Mouse (Mus musculus): ENCODE measurements at regions not wholly inside any gene's neighbourhood (a gene's known extent, or its start where the extent isn't known, plus 50 kb on each side); places are given as distances from the start of the nearest gene placed in this dataset.
A peak's percentile ranks its signal among the peaks of the same experiment; 100 is the strongest.

GRCm38 (mm10) chr17:80875352-80876044 lies 68.9 kb upstream of the Tmem178 start:
- DNase-seq (ENCODE audit: low spot score) (peak; percentile 16), ATAC-seq (ENCODE audit: insufficient read depth, low FRiP score, low TSS enrichment) (no peak)
- H3K27ac ChIP-seq (ENCODE audit: low read depth, low read length): no peak overlapping the region
- H3K4me3 ChIP-seq (ENCODE audit: low read depth, low read length): no peak overlapping the region
- H3K9me3 ChIP-seq (ENCODE audit: control insufficient read depth, low read length): no peaks in the 10 kb centered on the region
- H3K4me1 ChIP-seq (ENCODE audit: control insufficient read depth, insufficient read depth, low read length): no peaks in the 10 kb centered on the region
- H3K4me2 ChIP-seq (ENCODE audit: low read depth): no peak overlapping the region
- H3K9ac ChIP-seq (ENCODE audit: low read length): no peak overlapping the region
- H3K27me3 ChIP-seq (ENCODE audit: control insufficient read depth, insufficient read depth, low read length): no peaks in the 10 kb centered on the region
- WGBS: 49% methylated on average over 7 of the region's 7 CpGs
- no peaks in the 10 kb centered on the region for H3K36me3 ChIP-seq (ENCODE audit: control insufficient read depth, insufficient read depth, low read length)

GRCm38 (mm10) chr17:80870965-80871364 lies 73.5 kb upstream of the Tmem178 start:
- H3K27me3 ChIP-seq (ENCODE audit: control insufficient read depth, insufficient read depth, low read length): no peaks in the 10 kb centered on the region
- ATAC-seq (ENCODE audit: insufficient read depth, low FRiP score, low TSS enrichment) (no peak), DNase-seq (ENCODE audit: low spot score) (no peak)
- 85% methylated on average over 4 of the region's 4 CpGs for WGBS
- H3K9me3 ChIP-seq (ENCODE audit: control insufficient read depth, low read length): no peaks in the 10 kb centered on the region
- no peak overlapping the region for H3K4me2 ChIP-seq (ENCODE audit: low read depth)
- no peak overlapping the region for H3K4me3 ChIP-seq (ENCODE audit: low read depth, low read length)
- H3K4me1 ChIP-seq (ENCODE audit: control insufficient read depth, insufficient read depth, low read length): no peaks in the 10 kb centered on the region
- H3K36me3 ChIP-seq (ENCODE audit: control insufficient read depth, insufficient read depth, low read length): no peaks in the 10 kb centered on the region
- H3K27ac ChIP-seq (ENCODE audit: low read depth, low read length): no peak overlapping the region
- H3K9ac ChIP-seq (ENCODE audit: low read length): no peak overlapping the region

- Histone ChIP-seq H3K9ac (ENCODE audit: low read length) (no peak overlapping the region), H3K27me3 (ENCODE audit: control insufficient read depth, insufficient read depth, low read length) (no peaks in the 10 kb centered on the region), H3K4me2 (ENCODE audit: low read depth) (no peak overlapping the region), H3K4me3 (ENCODE audit: low read depth, low read length) (no peak overlapping the region), H3K36me3 (ENCODE audit: control insufficient read depth, insufficient read depth, low read length) (no peaks in the 10 kb centered on the region), H3K9me3 (ENCODE audit: control insufficient read depth, low read length) (no peaks in the 10 kb centered on the region), H3K27ac (ENCODE audit: low read depth, low read length) (no peak overlapping the region), H3K4me1 (ENCODE audit: control insufficient read depth, insufficient read depth, low read length) (no peaks in the 10 kb centered on the region)
- DNase-seq (ENCODE audit: low spot score) (no peak), ATAC-seq (ENCODE audit: insufficient read depth, low FRiP score, low TSS enrichment) (no peak)
- 88% methylated on average over 8 of the region's 8 CpGs for WGBS
Observed at GRCm38 (mm10) chr17:80862338-80862737, 82.1 kb upstream of the Tmem178 start.

GRCm38 (mm10) chr17:80846996-80847810 lies 97.2 kb upstream of the Tmem178 start:
- 0 out of 2 replicates have a peak, but pooled peaks have one; percentile 45 for ATAC-seq (ENCODE audit: insufficient read depth, low FRiP score, low TSS enrichment)
- Histone ChIP-seq H3K4me1 (ENCODE audit: control insufficient read depth, insufficient read depth, low read length) (no peaks in the 10 kb centered on the region), H3K9ac (ENCODE audit: low read length) (no peak overlapping the region), H3K4me2 (ENCODE audit: low read depth) (no peak overlapping the region), H3K27ac (ENCODE audit: low read depth, low read length) (no peak overlapping the region), H3K4me3 (ENCODE audit: low read depth, low read length) (no peak overlapping the region), H3K36me3 (ENCODE audit: control insufficient read depth, insufficient read depth, low read length) (no peaks in the 10 kb centered on the region), H3K27me3 (ENCODE audit: control insufficient read depth, insufficient read depth, low read length) (no peaks in the 10 kb centered on the region), H3K9me3 (ENCODE audit: control insufficient read depth, low read length) (no peaks in the 10 kb centered on the region)
- DNase-seq (ENCODE audit: low spot score): peak; percentile 29
- 70% methylated on average over 23 of the region's 23 CpGs for WGBS

GRCm38 (mm10) chr17:80845349-80845748 lies 99.1 kb upstream of the Tmem178 start:
- H3K36me3 ChIP-seq (ENCODE audit: control insufficient read depth, insufficient read depth, low read length): no peaks in the 10 kb centered on the region
- 80% methylated on average over 7 of the region's 7 CpGs for WGBS
- H3K27ac ChIP-seq (ENCODE audit: low read depth, low read length): no peak overlapping the region
- no peak overlapping the region for H3K4me3 ChIP-seq (ENCODE audit: low read depth, low read length)
- ATAC-seq (ENCODE audit: insufficient read depth, low FRiP score, low TSS enrichment) (peak; percentile 13; the same call in 1 of the 2 replicates), DNase-seq (ENCODE audit: low spot score) (no peak)
- H3K9ac ChIP-seq (ENCODE audit: low read length): no peak overlapping the region
- no peaks in the 10 kb centered on the region for H3K27me3 ChIP-seq (ENCODE audit: control insufficient read depth, insufficient read depth, low read length)
- H3K4me1 ChIP-seq (ENCODE audit: control insufficient read depth, insufficient read depth, low read length): no peaks in the 10 kb centered on the region
- no peaks in the 10 kb centered on the region for H3K9me3 ChIP-seq (ENCODE audit: control insufficient read depth, low read length)
- no peak overlapping the region for H3K4me2 ChIP-seq (ENCODE audit: low read depth)

GRCm38 (mm10) chr17:80841903-80842302 lies 102.5 kb upstream of the Tmem178 start:
- ATAC-seq (ENCODE audit: insufficient read depth, low FRiP score, low TSS enrichment): no peak
- Histone ChIP-seq H3K27me3 (ENCODE audit: control insufficient read depth, insufficient read depth, low read length) (no peaks in the 10 kb centered on the region), H3K4me1 (ENCODE audit: control insufficient read depth, insufficient read depth, low read length) (no peaks in the 10 kb centered on the region), H3K36me3 (ENCODE audit: control insufficient read depth, insufficient read depth, low read length) (no peaks in the 10 kb centered on the region), H3K27ac (ENCODE audit: low read depth, low read length) (no peak overlapping the region), H3K9ac (ENCODE audit: low read length) (no peak overlapping the region), H3K4me2 (ENCODE audit: low read depth) (no peak overlapping the region), H3K4me3 (ENCODE audit: low read depth, low read length) (no peak overlapping the region), H3K9me3 (ENCODE audit: control insufficient read depth, low read length) (no peaks in the 10 kb centered on the region)
- no peak for DNase-seq (ENCODE audit: low spot score)
- WGBS: 88% methylated on average over 4 of the region's 4 CpGs

- WGBS: 91% methylated on average over 6 of the region's 6 CpGs
- H3K4me3 ChIP-seq (ENCODE audit: low read depth, low read length): no peak overlapping the region
- no peaks in the 10 kb centered on the region for H3K4me1 ChIP-seq (ENCODE audit: control insufficient read depth, insufficient read depth, low read length)
- ATAC-seq (ENCODE audit: insufficient read depth, low FRiP score, low TSS enrichment) (no peak), DNase-seq (ENCODE audit: low spot score) (no peak)
- no peaks in the 10 kb centered on the region for H3K9me3 ChIP-seq (ENCODE audit: control insufficient read depth, low read length)
- H3K27ac ChIP-seq (ENCODE audit: low read depth, low read length): no peak overlapping the region
- no peak overlapping the region for H3K9ac ChIP-seq (ENCODE audit: low read length)
- no peaks in the 10 kb centered on the region for H3K27me3 ChIP-seq (ENCODE audit: control insufficient read depth, insufficient read depth, low read length)
- H3K36me3 ChIP-seq (ENCODE audit: control insufficient read depth, insufficient read depth, low read length): no peaks in the 10 kb centered on the region
- H3K4me2 ChIP-seq (ENCODE audit: low read depth): no peak overlapping the region
Observed at GRCm38 (mm10) chr17:80840896-80841295, 103.5 kb upstream of the Tmem178 start.

GRCm38 (mm10) chr17:80840452-80840851 lies 104.0 kb upstream of the Tmem178 start:
- no peaks in the 10 kb centered on the region for H3K36me3 ChIP-seq (ENCODE audit: control insufficient read depth, insufficient read depth, low read length)
- WGBS: 89% methylated on average over 4 of the region's 4 CpGs
- DNase-seq (ENCODE audit: low spot score) (no peak), ATAC-seq (ENCODE audit: insufficient read depth, low FRiP score, low TSS enrichment) (no peak)
- no peak overlapping the region for H3K4me3 ChIP-seq (ENCODE audit: low read depth, low read length)
- H3K4me1 ChIP-seq (ENCODE audit: control insufficient read depth, insufficient read depth, low read length): no peaks in the 10 kb centered on the region
- H3K9ac ChIP-seq (ENCODE audit: low read length): no peak overlapping the region
- H3K9me3 ChIP-seq (ENCODE audit: control insufficient read depth, low read length): no peaks in the 10 kb centered on the region
- no peaks in the 10 kb centered on the region for H3K27me3 ChIP-seq (ENCODE audit: control insufficient read depth, insufficient read depth, low read length)
- H3K4me2 ChIP-seq (ENCODE audit: low read depth): no peak overlapping the region
- no peak overlapping the region for H3K27ac ChIP-seq (ENCODE audit: low read depth, low read length)

- Histone ChIP-seq H3K27ac (ENCODE audit: low read depth, low read length) (no peak overlapping the region), H3K27me3 (ENCODE audit: control insufficient read depth, insufficient read depth, low read length) (no peaks in the 10 kb centered on the region), H3K4me3 (ENCODE audit: low read depth, low read length) (no peak overlapping the region), H3K36me3 (ENCODE audit: control insufficient read depth, insufficient read depth, low read length) (no peaks in the 10 kb centered on the region), H3K4me2 (ENCODE audit: low read depth) (no peak overlapping the region), H3K4me1 (ENCODE audit: control insufficient read depth, insufficient read depth, low read length) (no peaks in the 10 kb centered on the region), H3K9ac (ENCODE audit: low read length) (no peak overlapping the region), H3K9me3 (ENCODE audit: control insufficient read depth, low read length) (no peaks in the 10 kb centered on the region)
- no peak for DNase-seq (ENCODE audit: low spot score)
- no peak for ATAC-seq (ENCODE audit: insufficient read depth, low FRiP score, low TSS enrichment)
Observed at GRCm38 (mm10) chr17:80834701-80835100, 106.4 kb upstream of the Map4k3 start.
